Mouse (Mus musculus): ENCODE data around the gene Golm1. TPM values are rescaled to one million over a fixed set of nuclear protein-coding genes. Genes with fewer than 3 reads are reported as not detected.

Gene Golm1
- polyA plus RNA-seq, 1 experiment from 2014 or later = 47.0 TPM

DNA sequence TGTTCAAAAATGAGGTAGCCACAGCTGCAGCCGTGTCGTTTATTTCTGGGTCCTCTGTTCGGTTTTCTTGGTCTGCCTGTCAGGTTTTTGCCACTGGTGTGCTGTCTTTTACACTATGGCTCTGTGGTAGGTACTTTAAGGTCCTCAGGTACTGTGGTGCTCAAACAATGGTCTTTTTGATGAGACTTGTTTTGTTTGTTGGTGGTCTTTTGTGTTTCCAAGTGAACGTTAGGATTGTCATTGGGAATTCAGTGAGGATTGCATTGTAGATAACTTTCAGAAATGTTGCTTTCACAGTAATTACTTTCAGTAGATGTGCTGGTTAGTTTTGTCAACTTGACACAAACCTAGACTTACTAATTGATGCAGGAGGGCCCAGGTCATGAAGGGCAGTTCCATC lies 85.9 kb downstream of the Golm1 start:
- DNase-seq = no peak
- H3K9ac ChIP-seq = no peak overlapping the region
- 80% methylated on average over 4 of the region's 4 CpGs for WGBS (ENCODE audit: insufficient replicate concordance)
- H3K36me3 ChIP-seq = peaks cover 48% of the 10 kb centered on the region
- H3K4me3 ChIP-seq (replicated peaks) = no peak overlapping the region
- H3K9me3 ChIP-seq (replicated peaks) = no peaks in the 10 kb centered on the region
- H3K27ac ChIP-seq = no peak overlapping the region
- no peak overlapping the region for H3K4me2 ChIP-seq
- H3K4me1 ChIP-seq (replicated peaks) = peaks cover 56% of the 10 kb centered on the region
- no peaks in the 10 kb centered on the region for H3K27me3 ChIP-seq
- no peak for ATAC-seq (ENCODE audit: low read depth)

- peak overlapping the region; percentile 27 for H3K27ac ChIP-seq
- WGBS (ENCODE audit: insufficient replicate concordance) = 79% methylated on average over 2 of the region's 2 CpGs
- peaks cover 55% of the 10 kb centered on the region for H3K4me1 ChIP-seq (replicated peaks)
- H3K9ac ChIP-seq = peak overlapping the region; percentile 31
- H3K27me3 ChIP-seq = no peaks in the 10 kb centered on the region
- DNase-seq (no peak), ATAC-seq (ENCODE audit: low read depth) (no peak)
- peaks cover 32% of the 10 kb centered on the region for H3K36me3 ChIP-seq
- H3K4me2 ChIP-seq = peak overlapping the region; percentile 80
- H3K9me3 ChIP-seq (replicated peaks) = no peaks in the 10 kb centered on the region
- H3K4me3 ChIP-seq (replicated peaks) = no peak overlapping the region
Measured at GRCm38 (mm10) chr13:59587201-59587600, 88.4 kb downstream of the Golm1 start.

GRCm38 (mm10) chr13:59585648-59586005 lies 90.0 kb downstream of the Golm1 start:
- no peak for DNase-seq
- H3K4me3 ChIP-seq (replicated peaks) = peak overlapping the region; percentile 94
- peaks cover 20% of the 10 kb centered on the region for H3K36me3 ChIP-seq
- no peaks in the 10 kb centered on the region for H3K9me3 ChIP-seq (replicated peaks)
- under 1% methylated on average over 28 of the region's 28 CpGs for WGBS (ENCODE audit: insufficient replicate concordance)
- H3K4me2 ChIP-seq = peak overlapping the region; percentile 80
- H3K27ac ChIP-seq = peak overlapping the region; percentile 85
- H3K4me1 ChIP-seq (replicated peaks) = peaks cover 47% of the 10 kb centered on the region
- no peaks in the 10 kb centered on the region for H3K27me3 ChIP-seq
- peak overlapping the region; percentile 92 for H3K9ac ChIP-seq
- ATAC-seq (ENCODE audit: low read depth) = no peak

GRCm38 (mm10) chr13:59584947-59585647 lies 90.5 kb downstream of the Golm1 start, which contains the start of the genes Agtpbp1 and Naa35:
Agtpbp1 (minus strand) TSS chr13:59585227.
Naa35 (plus strand) TSS chr13:59585259.
- H3K27me3 ChIP-seq = no peaks in the 10 kb centered on the region
- H3K36me3 ChIP-seq = peaks cover 14% of the 10 kb centered on the region; the same call in 1 of the 2 replicates
- H3K9ac ChIP-seq = peak within 1 kb of the TSS; percentile 92
- no peaks in the 10 kb centered on the region for H3K9me3 ChIP-seq (replicated peaks)
- DNase-seq = peak; percentile 99
- WGBS (ENCODE audit: insufficient replicate concordance) = under 1% methylated on average over 83 of the region's 83 CpGs
- peak within 1 kb of the TSS; percentile 80 for H3K4me2 ChIP-seq
- H3K4me3 ChIP-seq (replicated peaks) = peak within 1 kb of the TSS; percentile 94
- H3K27ac ChIP-seq = peak within 1 kb of the TSS; percentile 85
- peaks cover 47% of the 10 kb centered on the region for H3K4me1 ChIP-seq (replicated peaks)
- peak; percentile 96 for ATAC-seq (ENCODE audit: low read depth)

Other genes with a start within 250 kb of the Golm1 start
- gene Agtpbp1, start 90.6 kb downstream of the Golm1 start, polyA plus RNA-seq (2015; fragmentation: Nextera tagmentation; extraction: Ambion mirVana) = 9.2 and 11.0 TPM in 2 replicates
- gene Naa35, start 90.6 kb downstream of the Golm1 start, polyA plus RNA-seq (2015; fragmentation: Nextera tagmentation; extraction: Ambion mirVana) = 35.8 and 43.8 TPM in 2 replicates
- not detected in 2 replicates for gene 4921517D22Rik, start 18.3 kb upstream of the Golm1 start, polyA plus RNA-seq (2015; fragmentation: Nextera tagmentation; extraction: Ambion mirVana)
- 0.03 TPM in 1 of 2 replicates, not detected in the other for gene Spata31d1a, start 34.5 kb upstream of the Golm1 start, polyA plus RNA-seq (2015; fragmentation: Nextera tagmentation; extraction: Ambion mirVana)
- not detected in 2 replicates for gene Spata31d1b, start 36.5 kb upstream of the Golm1 start, polyA plus RNA-seq (2015; fragmentation: Nextera tagmentation; extraction: Ambion mirVana)
- not detected in 2 replicates for gene Spata31d1d, start 55.9 kb upstream of the Golm1 start, polyA plus RNA-seq (2015; fragmentation: Nextera tagmentation; extraction: Ambion mirVana)
- gene 1700014D04Rik, start 70.9 kb upstream of the Golm1 start, polyA plus RNA-seq (2015; fragmentation: Nextera tagmentation; extraction: Ambion mirVana) = not detected in 2 replicates
- 218 and 244 TPM in 2 replicates for gene Isca1, start 94.0 kb upstream of the Golm1 start, polyA plus RNA-seq (2015; fragmentation: Nextera tagmentation; extraction: Ambion mirVana)
- gene Gm49354, start 106.4 kb upstream of the Golm1 start, polyA plus RNA-seq (2015; fragmentation: Nextera tagmentation; extraction: Ambion mirVana) = not detected in 2 replicates
- gene Tut7, start 147.3 kb upstream of the Golm1 start, polyA plus RNA-seq (2015; fragmentation: Nextera tagmentation; extraction: Ambion mirVana) = 54.4 and 61.8 TPM in 2 replicates

Measured in liver, embryonic 13.5 days (tissue).